Mouse (Mus musculus) CD4-positive, CD25-positive, alpha-beta regulatory T cell, adult 2 months (primary cell): ENCODE results near the gene Crhbp.
A peak's percentile ranks its signal among the peaks of the same experiment; 100 is the strongest.

ENCODE experiments used
- DNase-seq: peaks from one replicate; pipeline ENCODE4 v3.0.0-alpha.2; 2012; ENCODE audit warnings: low read depth, low spot score

Gene Crhbp

GRCm38 (mm10) chr13:95419204-95419749 is 25.4 kb downstream of the Crhbp start:
- DNase-seq, result no peak

- no peak for DNase-seq
Measured at GRCm38 (mm10) chr13:95418575-95419203, 26.0 kb downstream of the Crhbp start.

- DNase-seq, result no peak
Measured at GRCm38 (mm10) chr13:95412257-95412656, 32.5 kb downstream of the Crhbp start.

GRCm38 (mm10) chr13:95393242-95393641 is 51.5 kb downstream of the Crhbp start:
- no peak for DNase-seq

GRCm38 (mm10) chr13:95389866-95390865 is 54.6 kb downstream of the Crhbp start:
- peak; percentile 87 for DNase-seq

- DNase-seq, result no peak
Measured at GRCm38 (mm10) chr13:95388226-95388625, 56.5 kb downstream of the Crhbp start.

- DNase-seq, result no peak
Measured at GRCm38 (mm10) chr13:95382418-95382817, 62.3 kb downstream of the Crhbp start.
